Mouse (Mus musculus): Measurements from ENCODE around the gene Mocs3. TPM values are rescaled to one million over a fixed set of nuclear protein-coding genes. Genes with fewer than 3 reads are reported as not detected.
A peak's percentile ranks its signal among the peaks of the same experiment; 100 is the strongest.

Gene Mocs3
- polyA plus RNA-seq, 1 experiment, result 6.5 TPM

DNA sequence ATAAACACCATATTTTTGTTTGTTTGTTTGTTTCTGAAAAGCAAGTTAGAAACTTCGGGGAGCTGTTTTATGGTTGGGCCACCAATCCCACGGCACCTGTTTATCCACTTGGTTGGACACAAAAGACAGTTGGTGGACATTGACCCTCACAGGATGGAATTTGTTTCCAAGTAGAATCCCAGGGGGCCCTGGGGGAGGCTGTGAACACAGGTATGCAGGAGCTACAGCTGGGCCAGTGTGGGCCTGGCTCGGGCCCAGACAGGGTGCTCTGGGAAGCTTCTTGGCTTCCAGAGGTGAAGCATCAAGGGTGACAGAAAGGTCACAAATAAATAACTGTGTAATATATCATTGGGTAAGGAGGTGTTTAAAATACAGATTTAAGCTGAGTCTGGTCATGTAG is 26.1 kb downstream of the Mocs3 start:
- no peak overlapping the region for H3K27ac ChIP-seq (ENCODE audit: insufficient read depth, low read depth, low read length)
- no peak overlapping the region for H3K4me3 ChIP-seq (ENCODE audit: insufficient read depth, low read length)
- no peak for TF ChIP-seq CTCF (IDR thresholded peaks at IDR 0.05; ENCODE audit: low read depth, low read length)
- no peak for TF ChIP-seq POLR2A (IDR thresholded peaks at IDR 0.05; ENCODE audit: borderline replicate concordance, low read depth, low read length)
- no peaks in the 10 kb centered on the region for H3K4me1 ChIP-seq (ENCODE audit: control insufficient read depth, insufficient read depth, low read length)

- Histone ChIP-seq H3K4me1 (ENCODE audit: control insufficient read depth, insufficient read depth, low read length) (no peaks in the 10 kb centered on the region), H3K27ac (ENCODE audit: insufficient read depth, low read depth, low read length) (no peak overlapping the region), H3K4me3 (ENCODE audit: insufficient read depth, low read length) (no peak overlapping the region)
- TF ChIP-seq POLR2A (IDR thresholded peaks at IDR 0.05; ENCODE audit: borderline replicate concordance, low read depth, low read length), result no peak
- no peak for TF ChIP-seq CTCF (IDR thresholded peaks at IDR 0.05; ENCODE audit: low read depth, low read length)
These were observed 26.8 kb downstream of the Mocs3 start for GRCm38 (mm10) chr2:168257188-168257587.

DNA sequence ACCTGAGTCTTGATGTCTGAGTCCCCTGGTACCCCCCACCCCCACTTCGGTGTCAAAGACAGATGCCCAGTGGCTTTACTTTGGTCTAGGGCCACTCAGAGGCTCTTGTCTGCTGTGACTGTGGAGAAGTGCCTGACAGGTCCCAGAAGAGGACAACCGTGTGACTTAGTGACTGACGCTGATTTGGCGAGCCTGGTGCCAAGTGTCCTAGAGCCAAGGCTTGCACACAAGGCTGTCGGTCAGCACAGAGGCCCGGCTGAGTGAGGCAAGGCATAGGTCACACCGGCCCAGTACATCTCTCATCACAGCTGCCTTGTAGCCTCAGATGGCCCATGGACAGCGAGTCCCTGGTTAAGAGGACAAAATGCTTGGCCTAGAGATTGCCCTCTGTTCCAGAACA is 28.6 kb downstream of the Mocs3 start:
- H3K4me1 ChIP-seq (ENCODE audit: control insufficient read depth, insufficient read depth, low read length), result no peaks in the 10 kb centered on the region
- TF ChIP-seq CTCF (IDR thresholded peaks at IDR 0.05; ENCODE audit: low read depth, low read length) (no peak), POLR2A (IDR thresholded peaks at IDR 0.05; ENCODE audit: borderline replicate concordance, low read depth, low read length) (no peak)
- H3K27ac ChIP-seq (ENCODE audit: insufficient read depth, low read depth, low read length), result no peak overlapping the region
- no peak overlapping the region for H3K4me3 ChIP-seq (ENCODE audit: insufficient read depth, low read length)

GRCm38 (mm10) chr2:168260124-168260523 is 29.7 kb downstream of the Mocs3 start:
- no peaks in the 10 kb centered on the region for H3K4me1 ChIP-seq (ENCODE audit: control insufficient read depth, insufficient read depth, low read length)
- H3K4me3 ChIP-seq (ENCODE audit: insufficient read depth, low read length), result no peak overlapping the region
- H3K27ac ChIP-seq (ENCODE audit: insufficient read depth, low read depth, low read length), result no peak overlapping the region
- TF ChIP-seq POLR2A (IDR thresholded peaks at IDR 0.05; ENCODE audit: borderline replicate concordance, low read depth, low read length), result no peak
- TF ChIP-seq CTCF (IDR thresholded peaks at IDR 0.05; ENCODE audit: low read depth, low read length), result no peak

- no peak for TF ChIP-seq POLR2A (IDR thresholded peaks at IDR 0.05; ENCODE audit: borderline replicate concordance, low read depth, low read length)
- TF ChIP-seq CTCF (IDR thresholded peaks at IDR 0.05; ENCODE audit: low read depth, low read length), result no peak
- no peak overlapping the region for H3K4me3 ChIP-seq (ENCODE audit: insufficient read depth, low read length)
These were observed 30.5 kb downstream of the Mocs3 start for GRCm38 (mm10) chr2:168260900-168261299.

GRCm38 (mm10) chr2:168268033-168268432 is 37.6 kb downstream of the Mocs3 start:
- H3K27ac ChIP-seq (ENCODE audit: insufficient read depth, low read depth, low read length), result no peak overlapping the region
- no peak overlapping the region for H3K4me3 ChIP-seq (ENCODE audit: insufficient read depth, low read length)
- TF ChIP-seq POLR2A (IDR thresholded peaks at IDR 0.05; ENCODE audit: borderline replicate concordance, low read depth, low read length) (no peak), CTCF (IDR thresholded peaks at IDR 0.05; ENCODE audit: low read depth, low read length) (no peak)
- no peaks in the 10 kb centered on the region for H3K4me1 ChIP-seq (ENCODE audit: control insufficient read depth, insufficient read depth, low read length)

More at GRCm38 (mm10) chr2:168260900-168261299, 30.5 kb downstream of the Mocs3 start:
- no peaks in the 10 kb centered on the region for H3K4me1 ChIP-seq (ENCODE audit: control insufficient read depth, insufficient read depth, low read length)
- H3K27ac ChIP-seq (ENCODE audit: insufficient read depth, low read depth, low read length), result no peak overlapping the region

- H3K4me3 ChIP-seq (ENCODE audit: insufficient read depth, low read length), result peak overlapping the region; percentile 23
These were observed 43.0 kb downstream of the Mocs3 start for GRCm38 (mm10) chr2:168273387-168273786.

GRCm38 (mm10) chr2:168274374-168274935 is 44.0 kb downstream of the Mocs3 start:
- Histone ChIP-seq H3K4me1 (ENCODE audit: control insufficient read depth, insufficient read depth, low read length) (no peaks in the 10 kb centered on the region), H3K27ac (ENCODE audit: insufficient read depth, low read depth, low read length) (no peak overlapping the region), H3K4me3 (ENCODE audit: insufficient read depth, low read length) (no peak overlapping the region)
- TF ChIP-seq CTCF (IDR thresholded peaks at IDR 0.05; ENCODE audit: low read depth, low read length) (peak; percentile 94), POLR2A (IDR thresholded peaks at IDR 0.05; ENCODE audit: borderline replicate concordance, low read depth, low read length) (no peak)

More at GRCm38 (mm10) chr2:168273387-168273786, 43.0 kb downstream of the Mocs3 start:
- no peak overlapping the region for H3K27ac ChIP-seq (ENCODE audit: insufficient read depth, low read depth, low read length)
- TF ChIP-seq POLR2A (IDR thresholded peaks at IDR 0.05; ENCODE audit: borderline replicate concordance, low read depth, low read length), result no peak
- TF ChIP-seq CTCF (IDR thresholded peaks at IDR 0.05; ENCODE audit: low read depth, low read length), result no peak
- no peaks in the 10 kb centered on the region for H3K4me1 ChIP-seq (ENCODE audit: control insufficient read depth, insufficient read depth, low read length)

- peak overlapping the region; percentile 19; the same call in 1 of the 2 replicates for H3K4me3 ChIP-seq (ENCODE audit: insufficient read depth, low read length)
- H3K4me1 ChIP-seq (ENCODE audit: control insufficient read depth, insufficient read depth, low read length), result no peaks in the 10 kb centered on the region
- H3K27ac ChIP-seq (ENCODE audit: insufficient read depth, low read depth, low read length), result no peak overlapping the region
- TF ChIP-seq CTCF (IDR thresholded peaks at IDR 0.05; ENCODE audit: low read depth, low read length), result no peak
- no peak for TF ChIP-seq POLR2A (IDR thresholded peaks at IDR 0.05; ENCODE audit: borderline replicate concordance, low read depth, low read length)
These were observed 50.5 kb downstream of the Mocs3 start for GRCm38 (mm10) chr2:168280729-168281581.

DNA sequence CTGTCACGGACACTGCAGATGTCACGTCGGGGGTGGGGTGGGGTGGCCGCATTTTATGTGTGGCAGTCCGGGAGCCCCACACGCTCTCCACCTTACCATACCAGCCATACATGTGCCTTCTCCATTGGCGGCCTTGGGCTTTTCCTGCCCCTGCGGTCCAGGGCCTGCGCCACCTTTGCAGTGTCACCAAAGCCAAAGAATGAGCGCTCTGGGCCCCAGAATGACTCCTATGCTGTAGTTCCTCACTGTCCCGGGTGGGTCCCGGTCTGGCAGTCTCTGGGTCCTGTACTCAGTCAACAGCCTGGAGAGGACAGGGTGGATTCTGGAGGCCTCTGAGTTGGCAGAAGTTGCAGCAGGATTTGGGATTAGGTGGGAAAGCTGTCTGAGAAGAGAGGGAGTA is 51.2 kb downstream of the Mocs3 start, which contains the start of gene Kcng1:
Gene Kcng1, minus strand, starts transcription at position 155 of the 400 bp plus-strand sequence.
- peak within 1 kb of the TSS; percentile 19; the same call in 1 of the 2 replicates for H3K4me3 ChIP-seq (ENCODE audit: insufficient read depth, low read length)
- no peaks in the 10 kb centered on the region for H3K4me1 ChIP-seq (ENCODE audit: control insufficient read depth, insufficient read depth, low read length)
- H3K27ac ChIP-seq (ENCODE audit: insufficient read depth, low read depth, low read length), result no peak within 1 kb of the TSS
- TF ChIP-seq POLR2A (IDR thresholded peaks at IDR 0.05; ENCODE audit: borderline replicate concordance, low read depth, low read length), result no peak
- TF ChIP-seq CTCF (IDR thresholded peaks at IDR 0.05; ENCODE audit: low read depth, low read length), result no peak

Other genes with a start within 250 kb of the Mocs3 start
- gene Ripor3, start 220.0 kb upstream of the Mocs3 start, polyA plus RNA-seq (2012; ENCODE audit: insufficient read depth, insufficient read length, missing spikeins), result not detected in 2 replicates
- not detected in 2 replicates for gene Pard6b, start 149.6 kb upstream of the Mocs3 start, polyA plus RNA-seq (2012; ENCODE audit: insufficient read depth, insufficient read length, missing spikeins)
- gene Adnp, start 23.5 kb upstream of the Mocs3 start, polyA plus RNA-seq (2012; ENCODE audit: insufficient read depth, insufficient read length, missing spikeins), result 15.9 and 16.3 TPM in 2 replicates
- 33.3 and 35.3 TPM in 2 replicates for gene Gm20716, start 258 bp upstream of the Mocs3 start, polyA plus RNA-seq (2012; ENCODE audit: insufficient read depth, insufficient read length, missing spikeins)
- 94.1 and 124 TPM in 2 replicates for gene Dpm1, start within 50 bp of the Mocs3 start, polyA plus RNA-seq (2012; ENCODE audit: insufficient read depth, insufficient read length, missing spikeins)
- gene Kcng1, start 51.1 kb downstream of the Mocs3 start, polyA plus RNA-seq (2012; ENCODE audit: insufficient read depth, insufficient read length, missing spikeins), result not detected in 2 replicates